9 mouse cellular contexts compared by ENCODE assay signal in the genomic region with DNA sequence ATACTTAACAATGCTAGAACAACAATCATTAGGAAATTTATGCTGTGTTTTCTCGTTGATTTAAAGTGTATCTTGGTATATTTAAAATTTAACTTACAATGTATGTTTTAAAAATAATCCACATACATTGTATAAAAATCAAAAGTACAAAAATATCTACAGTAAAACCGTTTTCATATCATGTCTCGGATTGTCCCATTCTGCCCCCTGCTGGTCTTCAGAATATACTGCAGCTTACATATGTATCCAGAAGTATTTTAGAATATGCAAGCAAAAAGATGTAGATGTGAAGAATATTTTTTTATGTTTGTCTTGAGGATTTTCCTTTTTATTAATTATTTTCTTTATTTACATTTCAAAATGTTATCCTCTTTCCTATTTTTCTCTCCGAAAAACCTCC. TPM values are rescaled to one million over a fixed set of nuclear protein-coding genes. Genes with fewer than 3 reads are reported as not detected.
DNase-seq lines count a peak whose midpoint lies in the region; ATAC-seq and TF ChIP-seq lines count a peak whose summit lies in the region.
"Had no signal": no experiment of that assay in that cellular context is flagged by ENCODE, and none has a peak within 500 bp of the region (broad histone marks: within the 10 kb centered on the region; RNA-seq: fewer than 3 reads in every experiment).

No protein-coding gene starts in this region.

- WGBS in kidney, postnatal 0 days: 28% methylated on average over 4 of the region's 4 CpGs
- 35% methylated on average over 4 of the region's 4 CpGs for WGBS in kidney, embryonic 14.5 days
- 36% methylated on average over 4 of the region's 4 CpGs for WGBS in forebrain, embryonic 12.5 days

- no peaks in the 10 kb centered on the region for H3K27me3 ChIP-seq in kidney, postnatal 0 days (ENCODE audit: insufficient read depth, low read length)
- H3K27me3 ChIP-seq in kidney, embryonic 14.5 days (ENCODE audit: control insufficient read depth, insufficient read depth, low read length): no peaks in the 10 kb centered on the region
- peaks cover 4% of the 10 kb centered on the region for H3K27me3 ChIP-seq in Patski
- no peaks in the 10 kb centered on the region for H3K27me3 ChIP-seq in forebrain, embryonic 12.5 days
- H3K27me3 ChIP-seq: liver, embryonic 15.5 days had no signal

- CTCF ChIA-PET in Patski (lab: Charles Lee): interaction anchor here (0.7 to 2.9 kb wide), 13 partner anchors 8 to 302 kb away, joined by 3 to 13 read pairs (median 3); no protein-coding TSS in a partner anchor

- peak; percentile 85 for TF ChIP-seq CTCF in kidney, postnatal 0 days (IDR thresholded peaks at IDR 0.05; ENCODE audit: low read depth)
- TF ChIP-seq CTCF in Patski (IDR thresholded peaks at IDR 0.05): peak; percentile 53

- no peak overlapping the region for H3K27ac ChIP-seq in kidney, postnatal 0 days
- H3K27ac ChIP-seq in kidney, embryonic 14.5 days (ENCODE audit: low read depth, low read length): no peak overlapping the region
- no peak overlapping the region for H3K27ac ChIP-seq in forebrain, embryonic 12.5 days
- H3K27ac ChIP-seq: liver, embryonic 15.5 days had no signal

- no peaks in the 10 kb centered on the region for H3K36me3 ChIP-seq in kidney, postnatal 0 days (ENCODE audit: insufficient read depth, low read length)
- no peaks in the 10 kb centered on the region for H3K36me3 ChIP-seq in kidney, embryonic 14.5 days (ENCODE audit: control insufficient read depth, insufficient read depth, low read length)
- no peaks in the 10 kb centered on the region for H3K36me3 ChIP-seq in forebrain, embryonic 12.5 days (replicated peaks)
- H3K36me3 ChIP-seq: liver, embryonic 15.5 days had no signal

- peak; percentile 68 for DNase-seq in kidney, postnatal 0 days (ENCODE audit: low spot score)
- DNase-seq in CD4-positive, CD25-positive, alpha-beta regulatory T cell, adult 2 months (ENCODE audit: low read depth, low spot score): peak; percentile 84
- DNase-seq in Patski (ENCODE audit: low read depth, low spot score): no peak
- DNase-seq in thymus, postnatal 25 days: peak; percentile 40

- H3K9me3 ChIP-seq in kidney, postnatal 0 days (replicated peaks; ENCODE audit: low read length): no peaks in the 10 kb centered on the region
- H3K9me3 ChIP-seq in kidney, embryonic 14.5 days (ENCODE audit: control insufficient read depth, low read length): no peaks in the 10 kb centered on the region
- H3K9me3 ChIP-seq in forebrain, embryonic 12.5 days: no peaks in the 10 kb centered on the region
- H3K9me3 ChIP-seq: liver, embryonic 15.5 days had no signal

- POLR2A ChIA-PET in Patski (lab: Charles Lee): interaction anchor here (1.1 kb wide), 1 partner anchor 225 kb away, joined by 3 read pairs; no protein-coding TSS in a partner anchor

- H3K4me2 ChIP-seq in kidney, postnatal 0 days (ENCODE audit: low read length): no peak overlapping the region
- H3K4me2 ChIP-seq in kidney, embryonic 14.5 days (replicated peaks; ENCODE audit: low read depth, low read length): no peak overlapping the region
- H3K4me2 ChIP-seq in forebrain, embryonic 12.5 days: no peak overlapping the region
- H3K4me2 ChIP-seq: liver, embryonic 15.5 days had no signal

- H3K4me1 ChIP-seq in kidney, postnatal 0 days (replicated peaks; ENCODE audit: insufficient read depth, low read length): no peaks in the 10 kb centered on the region
- no peaks in the 10 kb centered on the region for H3K4me1 ChIP-seq in kidney, embryonic 14.5 days (ENCODE audit: control insufficient read depth, insufficient read depth, low read length)
- no peaks in the 10 kb centered on the region for H3K4me1 ChIP-seq in forebrain, embryonic 12.5 days
- H3K4me1 ChIP-seq: liver, embryonic 15.5 days had no signal

- in situ Hi-C loops in Patski (cut with MboI; ENCODE audit: low pct_unique_long_range_greater_than_20kb): no loop called here

- no peak for ATAC-seq in kidney, postnatal 0 days (replicated peaks; ENCODE audit: low FRiP score, low read depth)
- no peak for ATAC-seq in kidney, embryonic 14.5 days (ENCODE audit: low FRiP score, low TSS enrichment)
- ATAC-seq in Patski: no peak
- ATAC-seq in inflammation-experienced regulatory T-cells, adult 6 months: peak; percentile 70
- no peak for ATAC-seq in forebrain, embryonic 12.5 days (ENCODE audit: low FRiP score)

- no peak overlapping the region for H3K9ac ChIP-seq in kidney, postnatal 0 days (ENCODE audit: low read depth, low read length)
- no peak overlapping the region for H3K9ac ChIP-seq in kidney, embryonic 14.5 days (ENCODE audit: low read depth, low read length)
- no peak overlapping the region for H3K9ac ChIP-seq in forebrain, embryonic 12.5 days
- H3K9ac ChIP-seq: liver, embryonic 15.5 days had no signal

- no peak overlapping the region for H3K4me3 ChIP-seq in kidney, postnatal 0 days (replicated peaks; ENCODE audit: low read depth, low read length)
- H3K4me3 ChIP-seq in kidney, embryonic 14.5 days (ENCODE audit: low read length): no peak overlapping the region
- H3K4me3 ChIP-seq in forebrain, embryonic 12.5 days (replicated peaks): no peak overlapping the region
- H3K4me3 ChIP-seq: liver, embryonic 15.5 days had no signal

RNA-seq across cellular contexts. Expression of a gene that starts 24.4 kb away (rescaled TPM):
- 2.2 TPM in 2 replicates for polyA plus RNA-seq in kidney, postnatal 0 days (2015; fragmentation: Nextera tagmentation; extraction: Ambion mirVana)
- 0.97 and 1.6 TPM in 2 replicates for polyA plus RNA-seq in kidney, embryonic 14.5 days (2014; fragmentation: Nextera tagmentation; extraction: Ambion mirVana)
- polyA plus RNA-seq in Patski (2021): 1.0 TPM
- 100 to 1,000 TPM; 257 to 302 (median 261) TPM for polyA plus RNA-seq in inflammation-experienced regulatory T-cells, adult 6 months (2017; shearing (Covaris generic))
- 0.87 and 1.1 TPM in 2 replicates for polyA plus RNA-seq in forebrain, embryonic 12.5 days (2016; fragmentation: Nextera tagmentation; extraction: Ambion mirVana)

RNA-seq across cellular contexts. Expression of a gene that starts 24.5 kb away (rescaled TPM):
- 15.3 TPM in 2 replicates for polyA plus RNA-seq in kidney, postnatal 0 days (2015; fragmentation: Nextera tagmentation; extraction: Ambion mirVana)
- 14.6 and 18.1 TPM in 2 replicates for polyA plus RNA-seq in kidney, embryonic 14.5 days (2014; fragmentation: Nextera tagmentation; extraction: Ambion mirVana)
- 94.3 TPM for polyA plus RNA-seq in Patski (2021)
- polyA plus RNA-seq in inflammation-experienced regulatory T-cells, adult 6 months (2017; shearing (Covaris generic)): 10 to 100 TPM; 17.7 to 22.3 (median 19.1) TPM
- polyA plus RNA-seq in forebrain, embryonic 12.5 days (2016; fragmentation: Nextera tagmentation; extraction: Ambion mirVana): 22.1 and 23.0 TPM in 2 replicates

RNA-seq across cellular contexts. Expression of a gene that starts 26.1 kb away (rescaled TPM):
- not detected in 2 replicates for polyA plus RNA-seq in kidney, postnatal 0 days (2015; fragmentation: Nextera tagmentation; extraction: Ambion mirVana)
- polyA plus RNA-seq in kidney, embryonic 14.5 days (2014; fragmentation: Nextera tagmentation; extraction: Ambion mirVana): not detected in 2 replicates
- polyA plus RNA-seq in Patski (2021): not detected
- under 1 TPM; 0.47 to 0.91 (median 0.54) TPM for polyA plus RNA-seq in inflammation-experienced regulatory T-cells, adult 6 months (2017; shearing (Covaris generic))
- not detected in 2 replicates for polyA plus RNA-seq in forebrain, embryonic 12.5 days (2016; fragmentation: Nextera tagmentation; extraction: Ambion mirVana)
- polyA plus RNA-seq: liver, embryonic 15.5 days; stomach, embryonic 14.5 days had no signal

RNA-seq across cellular contexts. Expression of a gene that starts 36.7 kb away (rescaled TPM):
- polyA plus RNA-seq in kidney, postnatal 0 days (2015; fragmentation: Nextera tagmentation; extraction: Ambion mirVana): not detected in 2 replicates
- polyA plus RNA-seq in kidney, embryonic 14.5 days (2014; fragmentation: Nextera tagmentation; extraction: Ambion mirVana): not detected in 2 replicates
- polyA plus RNA-seq in Patski (2021): not detected
- 1 to 10 TPM in 1 of 3 experiments, under 1 TPM in 2; 0.70 to 1.3 (median 0.74) TPM for polyA plus RNA-seq in inflammation-experienced regulatory T-cells, adult 6 months (2017; shearing (Covaris generic))
- polyA plus RNA-seq in forebrain, embryonic 12.5 days (2016; fragmentation: Nextera tagmentation; extraction: Ambion mirVana): not detected in 2 replicates
- polyA plus RNA-seq: liver, embryonic 15.5 days; stomach, embryonic 14.5 days had no signal

RNA-seq across cellular contexts. Expression of a gene that starts 55.0 kb away (rescaled TPM):
- 4.9 TPM in 2 replicates for polyA plus RNA-seq in kidney, postnatal 0 days (2015; fragmentation: Nextera tagmentation; extraction: Ambion mirVana)
- 0.37 and 2.3 TPM in 2 replicates for polyA plus RNA-seq in kidney, embryonic 14.5 days (2014; fragmentation: Nextera tagmentation; extraction: Ambion mirVana)
- polyA plus RNA-seq in Patski (2021): 59.9 TPM
- polyA plus RNA-seq in inflammation-experienced regulatory T-cells, adult 6 months (2017; shearing (Covaris generic)): 1 to 10 TPM; 2.4 to 4.2 (median 3.7) TPM
- 1.8 and 2.2 TPM in 2 replicates for polyA plus RNA-seq in forebrain, embryonic 12.5 days (2016; fragmentation: Nextera tagmentation; extraction: Ambion mirVana)

Comparison
In these comparisons a context has a peak if more than half of its experiments do, and no peak if none do; other contexts are left out.
1. RNA of a gene that starts 24.4 kb away (polyA plus RNA-seq): 257 to 302 TPM in inflammation-experienced regulatory T-cells, adult 6 months; 2.2 TPM in kidney, postnatal 0 days, 0.97 to 1.6 TPM in kidney, embryonic 14.5 days, 1.0 TPM in Patski (single experiment) and 0.87 to 1.1 TPM in forebrain, embryonic 12.5 days; every median in the first group is over 10 times any median in the second.